Mouse (Mus musculus): ENCODE measurements around the gene Sept9. TPM values are rescaled to one million over a fixed set of nuclear protein-coding genes. Genes with fewer than 3 reads are reported as not detected.

Gene Sept9
- total RNA-seq, 2 experiments from 2014 or later: 70.0 to 71.1 TPM

DNA sequence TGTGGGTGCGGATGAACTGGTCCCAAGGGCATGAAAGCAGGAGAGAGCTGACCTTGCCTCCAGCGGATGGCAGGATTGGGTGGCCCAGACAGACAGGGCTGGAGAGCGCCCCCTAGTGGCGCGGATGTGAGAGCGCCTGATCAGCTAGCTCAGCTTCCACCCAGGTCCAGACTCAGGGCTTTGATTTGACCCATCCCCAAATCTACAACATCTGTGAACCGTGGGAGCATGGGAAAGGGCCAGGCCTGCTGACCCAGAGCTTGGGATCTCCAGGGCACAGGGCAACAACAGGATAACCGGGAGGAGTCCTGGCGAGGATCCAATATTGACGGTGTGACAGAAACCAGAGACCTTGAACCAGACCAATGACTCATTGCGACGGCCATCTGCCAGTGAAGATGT, 190.5 kb downstream of the Sept9 start:
- DNase-seq: peak; percentile 75 to 78
- intact Hi-C loops (cut with DNase I): loop anchor here (5.0 kb wide), 1 partner anchor 132 kb away; no protein-coding TSS in a partner anchor

DNA sequence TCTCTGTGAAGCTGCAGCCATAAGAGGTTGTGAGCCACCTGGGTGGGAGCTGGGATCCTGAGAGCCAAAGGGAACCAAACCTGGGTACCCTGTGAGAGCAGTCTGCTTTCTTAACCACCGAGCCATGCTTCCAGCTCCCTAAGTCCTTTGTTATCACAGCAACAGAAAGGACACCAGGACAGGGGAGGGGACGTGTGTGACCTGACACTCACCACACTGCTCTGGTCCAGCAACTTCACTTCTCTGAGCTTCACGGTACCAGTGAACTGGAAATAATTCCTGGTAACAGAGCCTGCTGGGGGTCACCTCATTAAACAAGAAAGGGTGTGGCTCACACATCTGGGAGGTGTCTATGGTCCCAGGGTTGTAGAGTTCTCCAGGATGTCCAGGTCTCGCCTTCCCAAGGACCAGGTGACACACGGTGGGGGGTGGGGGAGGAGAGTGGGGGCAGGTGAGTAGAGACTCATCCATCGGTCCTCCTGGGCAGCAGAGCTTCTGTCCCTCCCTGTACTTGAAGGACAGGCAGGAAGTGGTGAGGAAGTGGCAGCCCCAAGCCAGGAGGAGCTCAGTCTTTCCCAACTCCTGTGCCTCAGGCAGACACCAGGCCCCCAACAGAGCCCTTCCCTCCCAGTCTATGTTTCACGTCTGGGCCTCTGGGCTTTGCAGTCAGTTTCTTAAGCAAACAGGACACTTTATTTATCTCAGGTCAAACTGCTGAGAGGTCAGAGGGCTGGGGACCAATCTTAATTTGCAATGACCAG, 191.5 kb downstream of the Sept9 start:
- intact Hi-C loops (cut with DNase I): loop anchor here (5.0 kb wide), 1 partner anchor 131 kb away; no protein-coding TSS in a partner anchor
- DNase-seq: no peak

DNA sequence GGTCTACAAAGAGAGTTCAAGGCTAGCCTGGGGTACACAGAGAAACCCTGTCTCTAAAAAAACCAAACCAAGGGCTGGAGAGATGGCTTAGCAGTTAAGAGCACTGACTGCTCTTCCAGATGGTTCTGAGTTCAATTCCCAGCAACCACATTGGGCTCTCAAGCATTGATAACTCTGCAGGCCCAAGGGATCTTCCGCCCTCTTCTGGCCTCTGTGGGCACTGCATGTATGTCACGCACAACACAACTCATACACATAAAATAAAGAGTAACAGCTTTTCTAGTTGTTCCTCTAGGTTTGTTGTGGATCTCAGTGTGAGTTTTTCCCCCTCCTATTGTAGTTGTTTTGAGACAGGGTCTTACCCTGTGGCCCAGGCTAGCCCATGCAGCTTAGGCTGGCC, 192.8 kb downstream of the Sept9 start:
- DNase-seq: no peak
- intact Hi-C loops (cut with DNase I): loop anchor here (5.0 kb wide), 1 partner anchor 130 kb away; no protein-coding TSS in a partner anchor

DNA sequence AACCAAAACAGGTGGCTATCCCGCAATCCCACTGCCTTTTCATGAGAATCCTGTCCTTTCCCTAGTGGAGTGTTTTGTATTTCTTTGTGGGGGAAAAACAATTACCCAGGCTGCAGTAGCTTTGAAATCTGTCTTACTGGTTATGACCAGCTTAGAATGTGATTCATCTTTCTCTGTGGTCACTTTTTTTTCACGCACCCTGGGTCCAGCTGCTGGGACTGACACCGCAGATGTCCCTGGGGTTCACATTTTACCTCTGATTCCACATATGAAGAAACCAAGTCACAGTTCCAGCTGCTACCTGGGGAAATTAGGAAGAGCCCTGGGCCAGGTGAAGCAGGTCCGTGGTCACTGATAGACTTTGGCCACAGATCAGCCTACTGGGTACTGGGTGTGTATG, 194.3 kb downstream of the Sept9 start:
- no peak for DNase-seq
- intact Hi-C loops (cut with DNase I): loop anchor here (5.0 kb wide), 1 partner anchor 129 kb away; no protein-coding TSS in a partner anchor

DNA sequence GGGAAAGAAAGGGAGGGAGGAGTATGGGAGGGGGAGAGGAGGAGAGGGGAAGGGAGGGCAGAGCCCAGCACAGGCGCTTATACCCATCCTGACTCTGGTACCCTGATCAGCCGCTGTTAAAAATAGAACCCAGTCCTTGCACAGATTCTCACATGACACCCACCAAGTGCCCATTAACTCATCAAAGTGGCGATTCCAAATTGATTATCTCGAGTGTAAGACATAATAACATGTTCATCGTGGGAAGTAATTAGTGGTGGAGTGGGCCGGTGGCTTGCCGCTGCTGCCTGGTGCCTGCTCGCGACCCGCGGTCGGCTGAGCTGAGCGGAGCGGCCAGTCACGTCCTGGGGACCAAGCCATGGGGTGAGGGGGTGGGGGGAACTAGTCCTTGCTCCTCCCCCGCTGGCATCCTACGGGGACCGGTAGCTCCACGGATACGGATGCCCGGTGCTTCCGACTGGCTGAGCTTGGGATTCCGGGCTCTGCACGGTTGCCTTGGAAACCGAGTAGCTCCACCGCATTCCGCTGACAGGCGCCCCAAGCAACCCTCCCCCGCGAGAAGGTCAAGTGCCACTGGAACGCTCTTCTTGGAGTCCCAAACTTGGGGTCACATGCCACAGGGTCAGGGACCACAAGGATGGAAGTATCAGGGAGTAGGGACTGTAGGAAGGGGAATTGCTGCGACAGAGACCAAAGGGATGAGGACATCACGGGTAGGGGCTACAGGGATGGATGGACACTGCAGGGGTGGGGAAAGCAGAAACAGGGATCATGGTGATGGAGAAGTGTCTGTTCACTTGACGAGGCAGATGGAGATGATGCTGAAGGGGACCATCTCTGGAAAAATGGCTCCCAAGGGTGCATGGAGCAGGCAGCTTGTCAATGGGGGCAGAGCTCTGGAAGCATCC, 195.0 kb downstream of the Sept9 start:
- DNase-seq: no peak
- intact Hi-C loops (cut with DNase I): loop anchor here (5.0 kb wide), 1 partner anchor 128 kb away; no protein-coding TSS in a partner anchor

DNA sequence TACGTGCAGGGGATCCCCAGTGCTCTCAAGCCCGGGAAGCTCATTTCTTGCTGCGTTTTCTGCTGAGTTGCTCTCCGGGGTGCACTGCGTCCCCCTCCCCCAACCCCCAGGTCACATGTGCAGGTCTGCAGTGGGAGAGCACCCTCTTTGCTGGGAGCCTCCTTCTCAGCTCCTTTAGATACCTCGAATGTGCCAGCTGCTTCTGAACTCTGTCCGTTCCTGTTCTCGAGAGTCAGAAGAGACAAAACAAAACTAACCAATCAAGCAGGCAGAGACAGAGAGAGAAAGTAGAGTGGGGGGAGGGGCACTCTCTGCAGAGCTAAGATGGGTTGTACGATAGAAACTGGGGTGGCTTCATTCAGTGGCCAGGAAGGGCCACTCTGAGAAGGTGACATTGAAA, 195.8 kb downstream of the Sept9 start:
- DNase-seq: no peak
- intact Hi-C loops (cut with DNase I): no loop called here

DNA sequence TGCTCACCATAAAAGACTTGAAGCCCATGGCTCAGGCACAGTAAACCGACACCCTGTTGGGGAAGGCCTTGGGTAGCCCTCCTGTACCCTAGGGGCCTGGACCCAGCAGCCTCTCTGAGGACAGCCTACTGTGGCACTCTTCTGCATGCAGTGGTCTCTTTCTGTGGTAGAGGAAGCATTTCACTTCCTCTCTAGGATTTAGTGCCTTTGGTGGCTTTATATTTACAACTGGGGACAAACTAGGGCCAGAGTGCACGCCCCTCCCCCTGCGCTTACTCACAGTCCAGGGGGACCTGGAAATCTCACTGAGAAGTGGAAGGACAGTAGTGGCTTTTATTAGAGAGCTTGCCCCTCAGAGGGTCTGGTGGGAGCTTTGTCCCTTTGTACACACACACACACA, 197.5 kb downstream of the Sept9 start:
- intact Hi-C loops (cut with DNase I): no loop called here
- DNase-seq: no peak

DNA sequence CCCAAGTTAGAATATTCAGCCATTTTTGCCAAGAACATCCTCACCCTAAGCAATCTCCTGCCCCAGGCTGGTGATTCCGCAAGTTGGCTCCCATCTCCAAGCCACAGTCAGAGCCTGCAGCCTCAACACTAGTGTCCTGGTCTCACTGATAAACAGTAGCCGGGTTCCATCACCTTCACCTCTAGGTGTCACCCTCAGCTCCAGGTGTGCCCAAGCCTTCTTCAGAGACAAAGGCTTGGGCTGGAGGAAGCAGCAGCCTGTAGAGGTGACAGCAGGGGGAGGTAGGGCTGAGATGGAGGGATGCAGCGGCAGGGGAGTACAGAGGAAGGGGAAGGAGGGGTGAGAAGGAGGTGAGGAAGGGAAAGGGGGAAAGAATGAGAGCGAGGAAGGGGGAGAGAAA, 198.3 kb downstream of the Sept9 start:
- intact Hi-C loops (cut with DNase I): no loop called here
- peak in 1 of 2 experiments; percentile 45 for DNase-seq

DNA sequence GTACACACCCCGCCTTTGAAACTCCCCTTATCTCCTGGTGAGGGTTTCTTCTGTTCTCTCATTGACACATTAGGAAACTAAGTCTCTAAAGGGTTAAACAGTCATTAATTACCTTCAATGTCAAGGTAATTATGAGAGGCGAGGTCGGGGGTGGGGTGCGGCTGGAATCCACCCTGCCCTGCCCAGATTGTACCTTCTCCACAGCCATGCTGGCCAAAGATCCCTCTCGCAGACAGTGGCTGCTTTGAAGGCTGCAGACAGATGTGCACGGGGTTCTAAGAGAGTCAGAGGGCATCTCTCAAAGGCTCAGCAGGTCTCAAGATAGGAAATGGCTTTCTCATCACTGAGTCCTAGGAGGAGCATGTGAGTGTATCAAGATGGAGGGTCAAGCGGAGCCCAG, 198.7 kb downstream of the Sept9 start:
- DNase-seq: no peak
- intact Hi-C loops (cut with DNase I): no loop called here

DNA sequence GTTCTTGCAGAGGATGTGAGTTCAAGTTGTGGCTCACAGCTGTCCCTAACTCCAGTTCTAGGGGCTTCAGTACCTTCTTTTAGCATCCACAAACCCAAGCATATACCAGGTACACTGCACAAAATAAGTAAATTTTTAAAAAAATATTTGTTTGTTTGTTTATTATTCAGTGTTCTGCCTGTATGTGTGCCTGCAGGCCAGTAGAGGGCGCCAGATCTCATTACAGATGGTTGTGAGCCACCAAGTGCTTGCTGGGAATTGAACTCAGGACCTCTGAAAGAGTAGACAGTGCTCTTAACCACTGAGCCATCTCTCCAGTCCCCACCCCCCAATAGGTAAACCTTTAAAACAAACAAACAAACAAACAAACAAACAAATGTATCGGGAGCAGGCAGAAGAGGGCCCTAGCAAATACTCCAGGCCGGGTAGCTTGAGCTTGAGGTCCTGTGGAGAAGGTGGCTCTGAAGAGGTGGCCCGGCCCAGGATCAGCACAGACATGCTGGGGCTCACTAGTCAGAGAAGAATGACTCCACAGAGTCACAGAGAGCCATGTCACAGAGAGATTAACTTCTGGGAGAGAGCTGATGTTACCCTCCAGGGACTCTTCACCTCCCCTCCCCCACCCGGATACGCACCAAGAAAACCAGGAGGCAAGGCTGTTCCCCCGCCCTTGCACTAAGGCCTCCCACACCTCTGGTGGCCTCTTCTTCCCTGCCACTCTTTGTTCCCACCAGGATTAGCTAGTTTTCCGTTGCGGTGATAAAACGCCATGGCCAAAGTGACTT, 202.3 kb downstream of the Sept9 start:
- no peak for DNase-seq
- intact Hi-C loops (cut with DNase I): no loop called here

DNA sequence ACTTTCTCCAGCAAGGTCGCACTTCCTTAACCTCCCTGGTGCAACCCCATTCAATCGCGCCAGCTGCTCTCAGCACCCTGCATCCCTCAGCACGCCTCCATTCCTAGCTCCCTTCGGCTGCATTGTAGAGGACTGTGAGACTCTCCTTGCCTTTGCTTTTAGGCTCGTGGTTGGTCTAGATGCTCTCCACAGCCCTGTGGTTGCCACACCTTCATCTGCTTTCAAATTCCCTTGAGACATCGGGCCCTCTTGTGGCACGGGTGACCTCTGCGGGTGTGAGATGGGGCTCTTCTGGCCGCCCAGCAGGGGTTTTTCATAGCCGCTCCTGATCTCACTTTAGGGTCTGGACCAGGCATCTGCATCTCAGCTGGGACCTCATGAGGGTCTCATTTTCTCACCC, 203.1 kb downstream of the Sept9 start:
- DNase-seq: no peak
- intact Hi-C loops (cut with DNase I): no loop called here

DNA sequence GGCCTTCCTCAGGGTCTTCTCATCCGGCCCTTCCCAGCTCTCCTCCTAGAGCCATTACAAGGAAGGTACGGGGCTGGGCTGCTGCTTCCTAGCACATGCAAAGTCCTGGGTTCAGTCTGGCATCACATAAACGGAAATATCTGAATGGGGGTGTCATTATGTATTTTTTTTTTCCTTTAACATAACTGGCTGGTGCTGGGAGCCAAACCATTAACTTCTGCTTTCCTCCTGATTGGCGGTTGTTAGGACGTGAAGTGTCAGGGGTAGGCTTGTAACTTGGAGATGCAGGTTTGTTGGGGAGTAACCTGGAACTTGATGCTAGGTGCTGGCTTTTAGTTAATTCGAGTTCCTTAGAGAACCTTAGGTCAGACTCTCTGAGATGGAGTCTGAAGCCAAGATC, 203.6 kb downstream of the Sept9 start:
- DNase-seq: no peak
- intact Hi-C loops (cut with DNase I): no loop called here

DNA sequence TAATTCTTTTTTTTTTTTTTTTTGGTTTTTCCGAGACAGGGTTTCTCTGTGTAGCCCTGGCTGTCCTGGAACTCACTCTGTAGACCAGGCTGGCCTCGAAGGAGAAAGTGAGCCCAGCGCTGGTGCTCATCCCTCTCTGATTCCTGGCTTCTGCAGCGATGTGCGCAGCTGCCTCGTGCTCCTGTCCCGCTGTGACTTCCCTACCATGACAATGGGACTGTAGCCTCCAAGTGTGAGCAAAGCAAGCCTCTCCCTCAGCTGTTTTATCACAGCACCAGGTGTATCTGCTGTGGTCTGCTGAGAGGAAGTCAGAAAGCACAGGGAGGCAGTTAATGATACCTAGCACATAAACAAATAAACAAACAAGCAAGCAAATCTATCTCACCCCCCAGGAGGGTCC, 204.3 kb downstream of the Sept9 start:
- intact Hi-C loops (cut with DNase I): no loop called here
- no peak for DNase-seq

DNA sequence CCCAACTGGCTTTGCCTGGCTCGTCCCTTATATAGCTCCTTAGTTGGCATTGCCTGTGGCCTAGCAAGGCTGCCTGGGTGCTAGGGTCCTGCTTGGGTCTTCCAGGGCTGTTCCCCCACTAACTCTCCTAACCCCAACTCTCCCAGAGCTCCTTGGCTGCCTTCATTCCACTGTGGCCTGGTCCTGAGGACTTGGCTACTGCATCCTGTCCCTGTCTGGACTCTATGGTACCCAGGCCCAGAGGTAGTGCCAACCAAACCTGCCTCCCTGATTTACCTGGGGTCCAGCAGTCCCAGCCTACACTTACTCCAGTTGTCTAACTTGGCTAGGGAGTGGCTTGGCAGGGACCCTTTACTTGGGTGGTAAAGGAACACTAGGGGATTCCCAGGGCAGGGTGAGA, 207.2 kb downstream of the Sept9 start:
- no peak for DNase-seq
- intact Hi-C loops (cut with DNase I): no loop called here

DNA sequence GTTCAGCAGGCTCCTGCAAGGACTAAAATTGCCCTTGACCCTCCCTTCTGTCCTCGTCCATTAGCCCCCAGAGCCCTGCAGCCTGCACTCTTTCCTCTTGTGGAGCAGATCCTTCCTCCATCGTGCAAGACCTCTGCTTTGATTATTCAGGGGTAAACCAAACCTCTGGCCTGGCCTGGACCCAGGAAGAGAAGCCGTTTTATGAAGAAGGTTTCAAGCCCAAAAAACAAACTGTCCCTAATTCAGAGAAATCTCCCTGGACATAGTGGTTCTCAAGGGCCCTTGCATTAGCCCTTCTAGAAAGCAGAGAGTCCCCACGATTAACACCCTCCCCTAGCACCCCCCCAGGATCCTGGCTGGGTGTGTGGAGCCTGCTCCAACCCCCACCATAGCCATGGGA, 207.7 kb downstream of the Sept9 start:
- intact Hi-C loops (cut with DNase I): no loop called here
- DNase-seq: no peak

DNA sequence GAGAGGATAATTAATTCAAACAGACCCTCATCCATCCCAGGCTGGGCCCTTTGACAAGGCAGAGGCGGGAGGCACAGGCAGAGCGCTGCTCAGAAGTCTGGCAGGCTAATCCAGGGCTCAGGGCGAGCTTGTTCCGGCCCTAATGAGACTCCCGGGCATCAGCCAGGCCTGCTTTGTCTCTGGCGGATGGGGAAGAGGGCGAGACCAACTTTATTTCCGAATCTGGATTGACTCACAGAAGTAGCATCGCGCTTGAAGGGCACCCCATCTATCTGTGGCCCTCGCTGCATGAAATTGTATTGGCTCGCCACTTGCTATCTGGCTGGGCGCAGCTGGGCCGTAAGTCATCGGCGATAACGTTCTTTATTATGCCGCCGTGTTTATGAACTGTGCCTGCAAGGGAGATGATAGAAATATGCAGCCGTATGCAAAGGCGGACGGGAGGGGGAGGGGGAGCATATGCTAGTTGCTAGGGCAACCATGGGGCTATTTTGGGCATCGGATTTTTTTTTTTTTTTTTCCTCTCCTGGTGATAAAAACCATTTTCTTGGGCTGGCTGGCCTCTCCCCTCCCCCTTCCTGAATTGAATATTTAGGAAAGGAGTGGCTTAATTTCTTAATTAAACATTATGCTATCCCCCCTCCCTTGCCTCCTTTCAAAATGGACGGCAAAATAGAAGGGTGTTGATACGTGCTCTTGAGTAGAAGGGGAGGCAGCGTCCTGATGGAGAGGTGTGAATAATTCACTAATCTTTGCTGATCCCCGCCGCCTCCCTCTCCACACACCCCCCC, 208.4 kb downstream of the Sept9 start:
- intact Hi-C loops (cut with DNase I): no loop called here

DNA sequence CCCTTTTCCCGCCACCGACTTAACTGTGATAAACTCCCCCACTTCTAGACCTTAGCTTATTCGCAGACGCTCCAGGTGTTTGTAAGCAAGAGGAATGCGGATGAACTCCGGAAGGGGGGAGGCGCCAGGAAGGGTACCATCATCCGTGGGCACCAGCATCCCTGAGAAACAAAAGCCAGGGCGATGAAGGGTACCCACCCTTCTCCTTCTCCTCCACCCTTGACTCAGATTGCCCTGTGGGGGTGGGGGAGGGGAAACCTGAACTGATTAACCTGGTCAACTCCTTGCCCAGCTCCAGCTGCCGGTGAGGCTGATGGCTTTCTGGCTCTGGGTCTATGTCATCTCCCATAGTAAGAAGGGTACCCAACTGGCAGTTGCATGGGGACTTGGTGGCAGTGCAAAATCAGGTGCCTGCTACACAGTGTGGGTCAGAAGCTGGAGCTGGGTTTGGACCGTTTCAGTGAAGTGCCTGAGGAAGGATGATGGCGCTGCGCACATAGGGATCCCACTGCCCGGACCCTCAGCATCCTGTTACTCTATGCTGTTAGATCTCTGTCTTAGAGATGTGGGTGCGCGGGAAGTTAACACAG, 209.1 kb downstream of the Sept9 start:
- intact Hi-C loops (cut with DNase I): no loop called here
- no peak for DNase-seq

More for the DNA sequence above, 208.4 kb downstream of the Sept9 start:
- DNase-seq: peak; percentile 54 to 58

DNA sequence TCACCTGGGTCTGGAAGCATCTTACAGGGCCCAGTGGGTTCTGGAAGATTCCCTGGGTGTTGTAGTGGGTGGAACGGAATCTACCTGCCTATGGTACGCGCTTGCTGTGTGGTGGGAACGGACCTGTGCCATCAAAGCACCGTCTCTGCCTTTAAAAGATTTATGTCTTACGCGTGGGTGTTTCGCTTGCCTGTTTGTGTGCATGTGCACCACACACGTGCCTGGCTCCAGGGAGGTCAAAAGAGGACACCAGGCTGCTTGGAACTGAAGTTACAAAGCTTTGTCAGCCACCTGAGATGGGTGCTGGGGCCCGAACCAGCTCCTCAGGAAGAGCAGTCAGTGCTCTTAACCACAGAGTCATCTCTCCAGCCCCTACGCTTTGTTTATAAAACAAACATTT, 209.9 kb downstream of the Sept9 start:
- no peak for DNase-seq
- intact Hi-C loops (cut with DNase I): no loop called here

DNA sequence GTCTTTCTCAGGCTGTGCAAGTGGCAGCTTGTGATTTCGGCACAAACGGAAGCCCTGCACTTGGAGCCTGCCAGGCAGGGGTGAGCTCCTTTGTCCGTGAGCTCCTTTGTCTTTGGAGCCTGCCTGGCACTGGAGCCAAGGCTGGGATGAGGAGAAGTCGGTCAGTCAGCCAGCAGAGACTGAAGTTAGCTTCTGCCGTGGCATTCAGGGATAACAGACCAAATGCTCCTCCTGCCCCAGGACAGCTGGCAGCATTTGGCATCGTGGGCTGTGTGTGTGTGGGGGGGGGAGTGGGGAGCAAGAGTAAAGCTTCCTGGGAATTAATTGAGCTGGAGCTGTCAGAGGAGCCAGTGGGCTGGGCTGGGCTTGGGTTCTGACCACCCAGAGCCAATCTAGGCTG, 210.6 kb downstream of the Sept9 start:
- intact Hi-C loops (cut with DNase I): no loop called here
- no peak for DNase-seq

DNA sequence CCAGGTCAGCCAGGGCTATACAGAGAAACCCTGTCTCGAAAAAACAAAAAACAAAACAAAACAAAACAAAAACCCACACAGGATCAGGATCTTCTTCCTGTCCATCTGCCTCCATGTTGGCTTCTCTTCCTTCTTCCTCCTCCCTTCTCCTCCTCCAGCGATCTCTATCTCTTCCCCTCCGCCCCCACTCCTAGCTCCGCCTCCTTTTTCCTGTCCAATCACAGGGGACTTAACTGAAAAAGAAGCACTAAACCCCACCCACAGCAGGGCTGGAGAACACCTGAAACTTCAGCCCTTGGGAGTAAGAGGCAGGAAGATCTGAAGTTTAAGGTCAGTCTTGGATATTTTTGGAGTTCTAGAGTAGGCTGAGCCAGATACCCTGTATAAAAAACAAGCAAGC, 212.2 kb downstream of the Sept9 start:
- no peak for DNase-seq
- intact Hi-C loops (cut with DNase I): no loop called here

Data from heart, postnatal 10 days (tissue).